Mouse (Mus musculus) heart, embryonic 14.5 days (tissue): ENCODE results near the gene Pam. TPM values are rescaled to one million over a fixed set of nuclear protein-coding genes. Genes with fewer than 3 reads are reported as not detected.

Experiments
- ATAC-seq: fragments of 200-750 bp; cut with Nextera tagmentation; 2 replicates; pipeline ENCODE4 v1.8.0; 2017; ENCODE audit warnings: low read depth, moderate TSS enrichment; ENCODE audit not compliant: insufficient number of reproducible peaks, insufficient read depth, low FRiP score
- H3K27ac ChIP-seq, 2 experiments: fragments of 200-500 bp in 1 of 2; fragments of 300-500 bp in 1 of 2; sonication (generic) in 1 of 2; replicated peaks in 1 of 2; 2 replicates each; pipeline ENCODE4 v1.5.1; 2012 to 2014; ENCODE audit warnings: low read depth in 2 of 2, low read length in 2 of 2, control low read depth in 1 of 2, mild to moderate bottlenecking in 1 of 2, mixed read lengths in 1 of 2; ENCODE audit not compliant: control insufficient read depth in 1 of 2, insufficient read depth in 1 of 2
- H3K27me3 ChIP-seq: fragments of 300-500 bp; sonication (generic); 2 replicates; pipeline ENCODE4 v1.6.1; 2014; ENCODE audit warnings: mild to moderate bottlenecking, low read length, control low read depth; ENCODE audit not compliant: control insufficient read depth, insufficient read depth
- H3K36me3 ChIP-seq: fragments of 300-500 bp; sonication (generic); 2 replicates; pipeline ENCODE4 v1.6.1; 2014; ENCODE audit warnings: mild to moderate bottlenecking, control low read depth, low read length, mixed read lengths; ENCODE audit not compliant: control insufficient read depth, insufficient read depth
- H3K4me1 ChIP-seq, 2 experiments: fragments of 200-500 bp in 1 of 2; fragments of 300-500 bp in 1 of 2; sonication (generic) in 1 of 2; 2 replicates each; pipeline ENCODE4 v1.6.1; 2012 to 2014; ENCODE audit warnings: low read length in 2 of 2, control low read depth in 1 of 2, mixed read lengths in 1 of 2; ENCODE audit not compliant: control insufficient read depth in 2 of 2, insufficient read depth in 2 of 2
- H3K4me2 ChIP-seq: fragments of 300-500 bp; sonication (generic); 2 replicates; pipeline ENCODE4 v1.6.1; 2014; ENCODE audit warnings: mild to moderate bottlenecking, low read length
- H3K4me3 ChIP-seq, 2 experiments: fragments of 200-500 bp in 1 of 2; fragments of 300-500 bp in 1 of 2; sonication (generic) in 1 of 2; 2 replicates each; pipeline ENCODE4 v1.5.1; 2012 to 2014; ENCODE audit warnings: low read length in 2 of 2, mild to moderate bottlenecking in 2 of 2, control low read depth in 1 of 2, low read depth in 1 of 2, moderate library complexity in 1 of 2; ENCODE audit not compliant: control insufficient read depth in 1 of 2, insufficient read depth in 1 of 2
- H3K9ac ChIP-seq: fragments of 300-500 bp; sonication (generic); 2 replicates; pipeline ENCODE4 v1.6.1; 2014; ENCODE audit warnings: mild to moderate bottlenecking, low read length
- H3K9me3 ChIP-seq: fragments of 300-500 bp; sonication (generic); 2 replicates; pipeline ENCODE4 v1.6.1; 2016; ENCODE audit warnings: low read length, control low read depth; ENCODE audit not compliant: control insufficient read depth
- WGBS: fragments of 180-500 bp; shearing (Covaris S2); extraction: QIAGEN DNeasy Blood & Tissue Kit; methylation state at CpG from one replicate; pipeline ENCODE4 v1.1.7; 2014; 5-methylcytosine and 5-hydroxymethylcytosine counted together
- polyA plus RNA-seq: library from polyadenylated mRNA; unstranded; fragments of >200 nt; fragmentation: Nextera tagmentation; extraction: Ambion mirVana; gene quantifications from 2 replicates; pipeline ENCODE4 v1.2.1, GENCODE M21; 2014

The Pam gene
- polyA plus RNA-seq, 1 experiment from 2014 or later: 671 TPM

DNA sequence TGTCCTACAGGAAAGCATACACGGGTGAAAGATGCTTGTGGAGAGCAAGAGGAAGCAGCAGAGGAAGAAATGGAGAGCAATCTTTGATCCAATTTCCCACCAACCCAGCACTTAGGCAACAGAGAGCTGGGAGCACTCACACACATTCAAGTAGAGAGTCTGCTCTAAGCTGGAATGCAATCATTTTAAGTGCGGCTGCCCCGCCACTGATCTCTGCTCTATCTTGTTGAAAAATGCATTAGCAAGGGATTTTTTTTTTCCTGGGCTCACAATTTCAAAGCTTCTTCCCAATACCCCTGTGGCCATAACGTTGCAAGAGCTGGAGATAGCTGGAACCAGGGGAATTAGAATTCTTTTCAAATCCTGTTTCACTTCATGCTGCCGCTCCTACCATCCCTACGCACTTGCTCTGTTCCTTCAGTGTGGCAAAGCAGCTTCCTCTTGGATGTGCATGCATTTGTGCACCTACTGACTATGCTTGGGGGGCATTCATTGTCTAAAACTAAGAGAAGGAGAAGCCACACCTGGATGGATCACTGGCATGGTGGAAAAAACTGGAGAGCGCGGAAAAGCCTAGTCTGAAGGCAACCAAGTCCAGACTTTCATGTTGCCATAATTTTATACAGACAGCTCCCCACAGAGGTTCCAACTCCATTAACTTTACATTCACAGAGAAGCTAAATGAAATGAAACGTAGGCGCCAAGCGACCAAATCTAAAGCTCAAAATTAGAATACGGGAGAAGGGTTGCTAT lies 179.1 kb downstream of the Pam start:
- Histone ChIP-seq H3K27ac (peak overlapping the region in 1 of 2 experiments; percentile 27; a peak in 3 of 4 replicates), H3K9ac (no peak overlapping the region), H3K4me1 (peaks cover 0 to 1% of the 10 kb centered on the region in 2 experiments; a peak in 1 of 4 replicates), H3K9me3 (no peaks in the 10 kb centered on the region), H3K36me3 (peaks cover 65% of the 10 kb centered on the region), H3K27me3 (no peaks in the 10 kb centered on the region), H3K4me2 (no peak overlapping the region), H3K4me3 (no peak overlapping the region)
- 80% methylated on average over 12 of the region's 12 CpGs for WGBS
- no peak for ATAC-seq

DNA sequence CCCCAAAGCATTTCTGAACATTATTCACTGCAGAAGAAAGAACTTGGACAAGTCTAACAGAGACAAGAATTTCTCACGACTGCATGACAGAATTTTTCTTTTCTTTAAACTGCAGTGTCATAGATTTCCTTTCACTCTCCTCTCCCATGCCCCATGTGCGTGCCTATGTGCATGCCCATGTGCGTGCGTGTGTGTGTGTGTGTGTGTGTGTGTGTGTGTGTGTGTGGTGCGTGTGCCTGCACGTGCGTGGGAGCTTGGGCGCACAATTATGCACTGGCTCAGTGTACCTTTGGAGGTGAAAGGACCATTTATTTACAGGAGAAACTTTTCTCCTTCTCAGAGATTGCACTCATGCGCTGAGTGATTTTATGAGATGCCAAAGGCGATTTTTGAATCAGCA lies 179.7 kb downstream of the Pam start:
- no peaks in the 10 kb centered on the region for H3K4me1 ChIP-seq
- no peak overlapping the region for H3K4me2 ChIP-seq
- no peak overlapping the region for H3K4me3 ChIP-seq
- peaks cover 65% of the 10 kb centered on the region for H3K36me3 ChIP-seq
- peak overlapping the region in 1 of 2 experiments; percentile 27; a peak in 1 of 4 replicates for H3K27ac ChIP-seq
- WGBS: 88% methylated on average over 10 of the region's 10 CpGs
- no peak for ATAC-seq
- H3K9ac ChIP-seq: no peak overlapping the region
- no peaks in the 10 kb centered on the region for H3K9me3 ChIP-seq
- H3K27me3 ChIP-seq: no peaks in the 10 kb centered on the region

DNA sequence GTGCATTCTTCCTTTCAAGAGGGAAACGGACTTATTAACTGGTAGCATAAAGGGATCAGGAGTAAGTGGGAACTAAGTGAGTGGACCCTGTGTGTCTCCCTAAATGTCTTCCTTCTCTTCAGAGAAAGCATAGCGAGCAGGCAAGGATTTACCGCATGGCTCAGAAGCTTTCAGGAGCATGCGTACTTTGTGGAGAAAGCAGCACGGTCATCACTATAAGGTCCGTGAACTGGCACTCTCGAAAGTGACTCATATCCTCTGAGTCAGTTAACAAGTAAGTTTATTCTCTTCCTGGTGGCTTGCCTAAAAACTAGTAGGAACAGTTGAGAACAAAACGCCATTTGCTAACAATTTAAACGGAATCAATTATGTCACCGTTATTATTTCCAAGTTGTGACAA lies 184.6 kb downstream of the Pam start:
- Histone ChIP-seq H3K9ac (no peak overlapping the region), H3K9me3 (no peaks in the 10 kb centered on the region), H3K36me3 (peaks cover 66% of the 10 kb centered on the region), H3K27ac (0 out of 4 replicates have a peak overlapping the region, but pooled peaks of 1 of the 2 experiments have one; percentile 1), H3K4me1 (peaks cover 0 to 3% of the 10 kb centered on the region in 2 experiments; a peak in 1 of 4 replicates), H3K4me2 (no peak overlapping the region), H3K27me3 (no peaks in the 10 kb centered on the region), H3K4me3 (no peak overlapping the region)
- ATAC-seq: no peak
- WGBS: 80% methylated on average over 10 of the region's 10 CpGs

DNA sequence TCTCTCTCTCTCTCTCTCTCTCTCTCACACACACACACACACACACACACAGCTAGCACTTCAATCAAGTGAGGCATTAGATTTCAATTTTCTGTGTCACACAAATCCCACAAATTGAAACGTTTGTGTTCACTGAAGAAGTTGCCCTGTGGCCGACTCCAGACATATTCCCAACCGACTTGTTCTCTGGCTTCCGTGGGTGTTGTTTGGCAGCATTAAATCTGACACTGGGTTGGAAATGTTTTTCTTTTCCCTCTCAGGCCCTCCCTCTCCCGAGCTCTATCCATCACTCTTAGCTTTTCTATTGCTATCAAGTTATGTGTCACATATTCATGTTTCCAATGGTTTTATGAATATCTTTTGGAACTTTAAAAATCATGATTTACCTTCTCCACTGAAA lies 185.9 kb downstream of the Pam start:
- H3K27ac ChIP-seq: no peak overlapping the region
- H3K4me1 ChIP-seq: peaks cover 0 to 3% of the 10 kb centered on the region in 2 experiments; a peak in 1 of 4 replicates
- no peak overlapping the region for H3K9ac ChIP-seq
- H3K9me3 ChIP-seq: no peaks in the 10 kb centered on the region
- WGBS: 70% methylated on average over 5 of the region's 5 CpGs
- no peak overlapping the region for H3K4me3 ChIP-seq
- no peak for ATAC-seq
- H3K27me3 ChIP-seq: no peaks in the 10 kb centered on the region
- no peak overlapping the region for H3K4me2 ChIP-seq
- peaks cover 61% of the 10 kb centered on the region for H3K36me3 ChIP-seq

DNA sequence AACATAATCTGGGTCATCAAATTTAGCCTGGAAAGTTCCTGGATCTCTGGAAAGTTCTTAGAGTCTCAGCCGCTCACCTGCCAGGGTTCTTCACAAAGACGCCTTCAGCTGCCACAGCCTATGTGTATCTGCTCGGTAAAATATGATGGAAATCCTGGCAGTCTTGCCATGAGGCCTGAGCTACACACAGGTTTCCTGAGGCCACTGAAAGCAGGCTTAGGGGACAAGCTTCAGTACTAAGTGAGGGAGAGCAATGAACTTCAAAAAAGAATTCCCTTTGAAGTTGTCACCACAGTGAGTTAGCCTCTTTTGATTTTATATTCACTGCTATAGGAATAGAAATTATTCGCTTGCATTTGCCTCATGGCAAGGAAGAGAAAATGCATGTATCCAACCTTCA lies 186.7 kb downstream of the Pam start:
- no peak for ATAC-seq
- WGBS: 95% methylated on average over 4 of the region's 4 CpGs

DNA sequence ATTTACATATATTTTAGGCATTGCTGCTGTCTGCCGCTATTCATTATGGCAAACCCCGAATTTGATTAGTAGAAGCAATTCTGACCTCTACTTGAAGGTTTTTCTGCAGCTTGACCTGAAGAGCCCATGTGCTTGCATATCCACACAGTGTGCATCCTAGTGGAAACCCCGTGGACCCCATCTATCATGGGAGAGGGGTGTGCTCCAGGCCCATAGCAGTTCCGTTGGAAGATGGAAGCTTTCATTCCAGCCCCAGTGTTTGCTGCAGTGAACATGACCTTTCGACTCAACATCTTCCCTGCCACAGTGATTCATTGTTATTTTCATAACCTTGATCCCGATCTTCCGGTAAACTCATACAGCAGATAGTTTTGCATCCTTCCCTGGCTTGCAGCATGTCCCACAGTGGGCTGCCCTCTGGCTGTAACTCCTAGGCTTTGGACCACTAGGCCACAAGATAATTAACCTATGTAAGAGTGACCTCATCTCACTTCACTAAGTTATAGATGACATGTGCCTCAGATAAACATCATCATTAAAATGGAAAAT lies 191.5 kb downstream of the Pam start:
- Histone ChIP-seq H3K4me1 (peaks cover 0 to 3% of the 10 kb centered on the region in 2 experiments; a peak in 1 of 4 replicates), H3K4me2 (no peak overlapping the region), H3K27me3 (no peaks in the 10 kb centered on the region), H3K9ac (no peak overlapping the region), H3K9me3 (no peaks in the 10 kb centered on the region), H3K27ac (no peak overlapping the region), H3K36me3 (peaks cover 34% of the 10 kb centered on the region), H3K4me3 (no peak overlapping the region)
- 91% methylated on average over 7 of the region's 7 CpGs for WGBS
- ATAC-seq: no peak

More for the DNA sequence above, 186.7 kb downstream of the Pam start:
- Histone ChIP-seq H3K4me3 (no peak overlapping the region), H3K27ac (no peak overlapping the region), H3K9me3 (no peaks in the 10 kb centered on the region), H3K4me1 (peaks cover 0 to 3% of the 10 kb centered on the region in 2 experiments; a peak in 1 of 4 replicates), H3K27me3 (no peaks in the 10 kb centered on the region), H3K36me3 (peaks cover 62% of the 10 kb centered on the region), H3K9ac (no peak overlapping the region), H3K4me2 (no peak overlapping the region)

DNA sequence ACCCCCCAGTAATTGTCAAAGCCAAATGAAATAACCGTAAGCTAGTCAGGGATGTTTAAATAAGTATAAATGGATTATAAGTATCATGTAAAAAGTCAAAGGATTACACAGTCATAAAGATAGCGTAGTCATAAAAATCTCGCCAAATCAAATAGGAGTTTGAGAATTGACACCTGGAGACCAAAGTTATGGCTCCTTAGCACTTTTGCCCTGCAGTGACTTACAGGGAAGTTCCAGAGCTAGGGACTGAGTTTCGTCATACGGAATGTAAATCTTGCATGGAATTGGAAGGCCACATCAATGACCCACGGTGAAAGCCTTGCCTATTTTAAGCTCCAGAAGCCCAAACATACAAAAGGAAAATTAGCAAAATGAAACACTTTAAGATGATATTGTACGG lies 192.6 kb downstream of the Pam start:
- no peak overlapping the region for H3K4me2 ChIP-seq
- H3K9me3 ChIP-seq: no peaks in the 10 kb centered on the region
- H3K9ac ChIP-seq: no peak overlapping the region
- ATAC-seq: no peak
- peaks cover 0 to 3% of the 10 kb centered on the region in 2 experiments; a peak in 1 of 4 replicates for H3K4me1 ChIP-seq
- no peaks in the 10 kb centered on the region for H3K27me3 ChIP-seq
- 86% methylated on average over 7 of the region's 7 CpGs for WGBS
- peaks cover 33% of the 10 kb centered on the region for H3K36me3 ChIP-seq
- no peak overlapping the region for H3K4me3 ChIP-seq
- no peak overlapping the region for H3K27ac ChIP-seq
